Mouse (Mus musculus) lung, postnatal 0 days (tissue): ENCODE measurements around the gene Aph1a.

ENCODE experiments used
- CTCF ChIP-seq: IDR thresholded peaks from 2 replicates; pipeline ENCODE4 v1.5.1; 2016; ENCODE audit warnings: antibody characterized with exemption, mild to moderate bottlenecking
- EP300 ChIP-seq: IDR thresholded peaks from 2 replicates; pipeline ENCODE4 v1.6.1; 2016; ENCODE audit warnings: antibody characterized with exemption, mild to moderate bottlenecking, control low read depth

GRCm38 (mm10) chr3:95884400-95884799 is 9.4 kb upstream of the Aph1a start:
- no peak for TF ChIP-seq CTCF
- TF ChIP-seq EP300: no peak
